Mouse (Mus musculus) thymus, adult 2 months (tissue): Measurements from ENCODE around the gene Slc35e3.

Source experiments
- CTCF ChIP-seq: fragments of 200-500 bp; IDR thresholded peaks from 2 replicates; pipeline ENCODE4 v1.5.1; 2012; ENCODE audit warnings: mild to moderate bottlenecking, control low read depth, low read length, moderate library complexity, borderline replicate concordance; ENCODE audit not compliant: control insufficient read depth, poor library complexity, insufficient read depth; ENCODE audit errors: extremely low read depth
- POLR2A ChIP-seq: fragments of 200-500 bp; IDR thresholded peaks from 2 replicates; pipeline ENCODE4 v1.6.1; 2012; ENCODE audit warnings: mild to moderate bottlenecking, low read length, control low read depth, moderate library complexity; ENCODE audit not compliant: control insufficient read depth, poor library complexity, insufficient read depth; ENCODE audit errors: extremely low read depth

DNA sequence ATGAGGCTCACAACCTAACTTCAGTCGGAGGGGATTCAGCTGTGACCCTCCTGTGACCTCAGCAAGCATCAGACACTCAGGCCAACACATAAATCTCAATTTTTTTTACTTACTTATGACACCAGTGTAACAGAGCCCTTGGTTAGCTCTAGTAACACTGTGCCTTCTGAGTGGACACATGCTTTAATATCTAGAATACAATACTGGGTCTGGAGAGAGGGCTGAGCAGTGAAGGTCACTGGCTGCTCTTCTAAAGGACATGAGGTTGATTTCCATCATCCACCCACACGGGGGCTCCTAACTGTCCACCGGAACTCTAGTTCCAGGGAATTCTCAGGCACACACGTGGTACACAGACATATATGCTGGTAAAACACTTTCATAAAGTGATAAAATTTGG is 32.8 kb upstream of the Slc35e3 start:
- no peak for TF ChIP-seq CTCF
- no peak for TF ChIP-seq POLR2A
